Mouse (Mus musculus) kidney, adult 2 months (tissue): ENCODE data around the gene Omd.

Experiments used
- CTCF ChIP-seq: fragments of 200-500 bp; conservative IDR thresholded peaks from 2 replicates; pipeline ENCODE4 v1.5.1; 2011; ENCODE audit warnings: low read depth, mild to moderate bottlenecking, control low read depth, low read length, moderate library complexity, mixed read lengths; ENCODE audit not compliant: insufficient read depth, insufficient read length
- POLR2A ChIP-seq: fragments of 200-500 bp; IDR thresholded peaks from one replicate; pipeline ENCODE4 v1.6.1; 2011; ENCODE audit warnings: low read depth, low read length, control low read depth

DNA sequence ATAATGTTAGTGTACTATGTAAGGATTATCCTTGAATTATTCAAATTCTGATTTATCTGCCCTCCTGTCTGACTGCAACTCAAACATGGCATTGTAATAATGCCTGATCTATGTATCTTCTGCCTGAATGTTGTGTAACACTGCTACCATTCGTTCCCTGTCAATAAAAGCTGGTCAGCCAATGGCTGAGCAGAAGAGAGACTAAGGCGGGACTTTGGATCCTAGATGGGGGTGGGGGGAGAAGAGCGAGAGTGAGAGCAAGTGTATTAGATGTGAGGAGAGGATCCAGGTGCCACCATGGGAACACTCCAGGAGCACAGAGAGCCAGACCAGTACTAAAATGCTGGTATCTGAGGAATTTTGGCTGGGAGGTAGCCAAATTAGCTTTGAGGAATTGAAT is 11.9 kb upstream of the Omd start:
- no peak for TF ChIP-seq POLR2A
- no peak for TF ChIP-seq CTCF
